Mouse (Mus musculus): ENCODE results near the gene Pln. TPM values are rescaled to one million over a fixed set of nuclear protein-coding genes. Genes with fewer than 3 reads are reported as not detected.

Pln gene
- polyA plus RNA-seq, 1 experiment = 2.8 TPM

DNA sequence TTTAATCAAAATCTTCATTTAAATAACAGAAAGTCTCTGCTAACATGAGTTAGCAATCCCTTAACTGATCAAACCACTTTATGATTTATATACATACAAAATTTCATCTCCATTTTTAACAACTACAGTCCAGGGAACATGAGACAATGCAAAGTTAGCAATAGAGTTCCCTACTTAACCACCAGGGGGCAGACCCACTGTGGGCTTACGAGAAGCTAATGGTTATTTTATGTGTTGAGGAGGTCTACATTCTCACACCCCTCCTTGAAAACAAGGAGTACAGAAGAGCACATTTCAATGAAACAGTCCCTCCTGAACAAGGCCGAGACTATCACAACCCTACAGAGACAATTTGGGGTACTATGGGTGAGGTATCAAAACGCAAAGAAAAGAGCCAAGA, 9.0 kb downstream of the Pln start:
- 55% methylated on average over 3 of the region's 3 CpGs for WGBS
- H3K27ac ChIP-seq (ENCODE audit: insufficient read depth, low read length) = no peak overlapping the region
- H3K4me3 ChIP-seq (replicated peaks; ENCODE audit: insufficient read depth, low read depth, low read length) = no peak overlapping the region
- peak; percentile 30 to 33 for DNase-seq
- no peaks in the 10 kb centered on the region for H3K27me3 ChIP-seq (ENCODE audit: control insufficient read depth, insufficient read depth, low read length)
- peaks cover 6% of the 10 kb centered on the region for H3K4me1 ChIP-seq (ENCODE audit: control insufficient read depth, insufficient read depth, low read length)
- TF ChIP-seq CTCF (IDR thresholded peaks at IDR 0.05; ENCODE audit: borderline replicate concordance, insufficient read depth, low read depth, low read length) (peak; percentile 35; the same call in 1 of the 2 replicates), POLR2A (IDR thresholded peaks at IDR 0.05; ENCODE audit: borderline replicate concordance, insufficient read depth, low read length) (no peak)

DNA sequence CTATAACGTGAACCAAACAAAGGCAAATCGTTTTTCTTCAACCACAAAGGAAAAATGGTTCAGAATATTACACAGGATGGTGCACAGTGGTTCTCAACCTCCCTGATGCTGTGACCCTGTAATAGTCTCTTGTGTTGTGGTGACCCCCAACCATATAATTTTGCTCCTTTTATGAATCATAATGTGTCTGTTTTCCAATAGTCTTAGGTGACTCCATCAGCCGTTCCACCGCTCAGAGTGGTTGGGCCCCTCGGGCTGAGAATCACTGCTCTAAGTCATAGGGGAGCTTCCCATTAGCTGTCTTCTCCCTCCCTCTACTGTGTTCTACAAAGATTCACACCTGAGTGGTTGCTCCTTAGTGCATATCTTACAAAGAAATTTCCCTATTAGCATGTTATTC, 9.4 kb downstream of the Pln start:
- TF ChIP-seq POLR2A (IDR thresholded peaks at IDR 0.05; ENCODE audit: borderline replicate concordance, insufficient read depth, low read length) (no peak), CTCF (IDR thresholded peaks at IDR 0.05; ENCODE audit: borderline replicate concordance, insufficient read depth, low read depth, low read length) (no peak)
- peaks cover 6% of the 10 kb centered on the region for H3K4me1 ChIP-seq (ENCODE audit: control insufficient read depth, insufficient read depth, low read length)
- H3K27ac ChIP-seq (ENCODE audit: insufficient read depth, low read length) = no peak overlapping the region
- H3K4me3 ChIP-seq (replicated peaks; ENCODE audit: insufficient read depth, low read depth, low read length) = no peak overlapping the region
- no peaks in the 10 kb centered on the region for H3K27me3 ChIP-seq (ENCODE audit: control insufficient read depth, insufficient read depth, low read length)
- WGBS = 82% methylated on average over 5 of the region's 5 CpGs
- no peak for DNase-seq

DNA sequence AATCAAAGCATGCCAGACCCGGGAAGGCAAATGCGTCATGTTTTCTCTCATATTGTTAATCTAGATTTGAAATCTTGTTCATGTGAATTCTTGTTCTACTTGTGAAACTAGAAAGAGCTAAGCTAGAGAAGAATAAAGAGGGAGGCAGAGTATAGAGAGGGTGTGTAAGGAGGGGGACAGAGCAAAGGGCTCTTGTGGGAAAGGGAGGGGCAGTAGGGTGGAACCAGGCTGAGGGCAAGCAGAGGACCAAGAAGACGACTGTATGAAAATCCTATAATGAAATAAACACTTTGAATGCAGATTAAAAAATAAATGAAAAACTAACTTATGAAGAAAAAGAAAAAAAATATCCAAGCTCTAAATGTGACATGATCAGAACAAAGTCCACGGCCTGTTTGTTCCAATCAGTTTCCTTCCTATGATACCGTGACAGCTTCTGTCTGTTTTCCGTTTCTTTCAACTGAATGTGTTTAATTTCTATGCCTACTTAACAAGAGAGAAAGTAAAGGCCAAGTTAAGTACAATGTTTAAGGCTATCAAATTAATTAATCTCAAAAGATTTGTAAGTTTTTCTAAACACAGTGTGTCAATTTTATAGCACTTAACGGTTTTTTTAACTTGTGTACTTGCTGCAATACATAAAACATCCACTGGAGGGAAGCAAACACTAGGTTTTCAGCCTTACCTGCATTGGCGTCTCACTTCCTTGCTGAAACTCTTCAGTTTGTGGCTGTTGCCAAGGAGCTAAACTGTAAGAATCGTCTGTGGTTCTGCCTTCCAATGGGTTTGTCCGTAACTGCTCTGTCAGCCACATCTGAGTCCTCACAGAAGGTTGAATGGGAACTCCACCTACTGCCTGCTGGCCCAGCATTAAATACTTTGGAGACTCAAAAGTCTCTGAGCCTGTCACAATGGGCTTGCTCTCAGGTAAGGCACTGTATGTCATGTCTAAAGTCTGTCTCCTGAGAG, 10.6 kb downstream of the Pln start:
- no peak overlapping the region for H3K27ac ChIP-seq (ENCODE audit: insufficient read depth, low read length)
- peak; percentile 64 for TF ChIP-seq CTCF (IDR thresholded peaks at IDR 0.05; ENCODE audit: borderline replicate concordance, insufficient read depth, low read depth, low read length)
- no peak for TF ChIP-seq POLR2A (IDR thresholded peaks at IDR 0.05; ENCODE audit: borderline replicate concordance, insufficient read depth, low read length)
- DNase-seq = peak; percentile 47 to 59
- 55% methylated on average over 10 of the region's 10 CpGs for WGBS
- H3K27me3 ChIP-seq (ENCODE audit: control insufficient read depth, insufficient read depth, low read length) = no peaks in the 10 kb centered on the region
- no peak overlapping the region for H3K4me3 ChIP-seq (replicated peaks; ENCODE audit: insufficient read depth, low read depth, low read length)
- peaks cover 6% of the 10 kb centered on the region for H3K4me1 ChIP-seq (ENCODE audit: control insufficient read depth, insufficient read depth, low read length)

DNA sequence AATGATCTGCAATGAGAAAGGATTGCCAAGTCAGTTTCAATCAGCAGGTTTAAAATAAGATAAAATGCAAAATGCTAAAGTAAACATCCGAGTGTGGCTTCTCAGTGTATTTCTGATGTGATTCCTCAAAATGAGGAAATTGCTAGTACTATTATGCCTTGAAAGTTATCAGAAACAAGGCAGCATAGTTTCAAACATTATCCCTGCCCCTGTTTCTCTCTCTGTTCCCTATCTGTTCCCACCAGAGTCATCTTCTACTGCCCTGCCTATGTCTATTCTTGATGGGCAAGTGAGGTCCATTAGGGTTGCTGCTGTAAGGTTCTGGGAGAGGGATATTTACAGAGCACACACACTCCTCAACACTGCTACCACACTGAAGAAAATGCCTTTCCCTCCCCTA, 11.8 kb downstream of the Pln start:
- peaks cover 3% of the 10 kb centered on the region for H3K4me1 ChIP-seq (ENCODE audit: control insufficient read depth, insufficient read depth, low read length)
- TF ChIP-seq CTCF (IDR thresholded peaks at IDR 0.05; ENCODE audit: borderline replicate concordance, insufficient read depth, low read depth, low read length) = no peak
- no peak for TF ChIP-seq POLR2A (IDR thresholded peaks at IDR 0.05; ENCODE audit: borderline replicate concordance, insufficient read depth, low read length)
- no peak overlapping the region for H3K27ac ChIP-seq (ENCODE audit: insufficient read depth, low read length)
- no peaks in the 10 kb centered on the region for H3K27me3 ChIP-seq (ENCODE audit: control insufficient read depth, insufficient read depth, low read length)
- H3K4me3 ChIP-seq (replicated peaks; ENCODE audit: insufficient read depth, low read depth, low read length) = no peak overlapping the region
- WGBS = 85% methylated on average over 1 of the region's 1 CpGs
- DNase-seq = no peak

DNA sequence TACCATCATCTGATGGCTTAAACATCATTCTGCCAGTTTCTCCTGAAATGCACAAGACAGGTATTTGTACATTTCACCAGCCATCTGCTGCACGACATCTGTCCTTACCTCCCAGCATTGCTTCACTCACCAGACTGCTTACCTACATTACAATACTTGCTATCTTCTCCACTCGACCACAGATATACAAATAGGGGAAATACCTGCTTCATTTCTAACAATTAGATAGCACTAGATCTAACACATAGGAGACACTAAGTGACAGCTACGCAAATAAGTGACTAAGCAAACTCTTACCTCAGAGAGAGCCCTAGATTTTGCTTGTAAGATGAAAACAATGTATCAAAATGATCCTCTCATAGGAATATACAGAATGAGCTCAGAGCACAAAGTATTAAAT, 16.2 kb downstream of the Pln start:
- Histone ChIP-seq H3K4me3 (replicated peaks; ENCODE audit: insufficient read depth, low read depth, low read length) (no peak overlapping the region), H3K27ac (ENCODE audit: insufficient read depth, low read length) (no peak overlapping the region), H3K27me3 (ENCODE audit: control insufficient read depth, insufficient read depth, low read length) (no peaks in the 10 kb centered on the region), H3K4me1 (ENCODE audit: control insufficient read depth, insufficient read depth, low read length) (peaks cover 3% of the 10 kb centered on the region)
- no peak for DNase-seq
- 50% methylated on average over 3 of the region's 3 CpGs for WGBS
- TF ChIP-seq CTCF (IDR thresholded peaks at IDR 0.05; ENCODE audit: borderline replicate concordance, insufficient read depth, low read depth, low read length) = no peak
- no peak for TF ChIP-seq POLR2A (IDR thresholded peaks at IDR 0.05; ENCODE audit: borderline replicate concordance, insufficient read depth, low read length)

DNA sequence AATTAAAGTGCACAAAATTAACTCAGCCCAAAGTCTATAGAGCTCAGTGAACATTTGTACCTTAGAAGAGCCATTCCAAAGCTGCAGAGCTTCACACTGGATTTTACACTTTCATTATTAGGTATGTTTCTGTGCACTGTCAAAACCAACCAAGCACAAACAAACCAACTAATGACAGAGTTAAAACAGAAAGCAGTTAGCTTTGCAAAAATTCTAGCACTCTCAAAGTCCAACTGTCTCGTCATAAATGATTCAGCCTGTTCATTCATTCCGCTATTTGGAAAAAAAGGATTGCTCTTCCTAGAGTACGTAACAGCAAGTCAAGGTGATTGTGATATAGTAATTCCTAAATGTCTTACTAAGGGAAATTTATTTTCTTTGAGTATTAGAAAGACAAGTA, 21.5 kb downstream of the Pln start:
- no peak overlapping the region for H3K27ac ChIP-seq (ENCODE audit: insufficient read depth, low read length)
- 85% methylated on average over 3 of the region's 3 CpGs for WGBS
- no peaks in the 10 kb centered on the region for H3K4me1 ChIP-seq (ENCODE audit: control insufficient read depth, insufficient read depth, low read length)
- DNase-seq = no peak
- no peaks in the 10 kb centered on the region for H3K27me3 ChIP-seq (ENCODE audit: control insufficient read depth, insufficient read depth, low read length)
- no peak overlapping the region for H3K4me3 ChIP-seq (replicated peaks; ENCODE audit: insufficient read depth, low read depth, low read length)
- no peak for TF ChIP-seq POLR2A (IDR thresholded peaks at IDR 0.05; ENCODE audit: borderline replicate concordance, insufficient read depth, low read length)
- TF ChIP-seq CTCF (IDR thresholded peaks at IDR 0.05; ENCODE audit: borderline replicate concordance, insufficient read depth, low read depth, low read length) = no peak

DNA sequence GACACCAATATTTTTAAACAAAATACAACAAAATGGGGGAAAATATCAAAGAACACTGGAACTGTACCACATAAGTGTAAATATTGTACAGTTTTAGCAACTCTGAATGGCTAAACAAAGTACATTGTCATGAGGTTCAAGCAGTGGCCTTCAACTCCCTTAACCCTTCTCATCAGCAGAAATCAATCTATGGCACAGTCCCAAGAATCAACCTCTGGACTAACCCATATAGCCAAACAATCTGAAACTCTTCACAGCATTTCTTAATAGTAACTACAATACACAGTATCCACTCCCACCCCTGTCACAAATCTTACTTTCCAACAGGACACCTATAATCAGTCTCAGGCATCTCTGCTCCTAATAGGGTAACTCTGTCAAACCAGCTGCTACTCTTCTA, 26.8 kb downstream of the Pln start:
- DNase-seq = no peak
- no peak for TF ChIP-seq CTCF (IDR thresholded peaks at IDR 0.05; ENCODE audit: borderline replicate concordance, insufficient read depth, low read depth, low read length)
- Histone ChIP-seq H3K4me3 (replicated peaks; ENCODE audit: insufficient read depth, low read depth, low read length) (no peak overlapping the region), H3K27me3 (ENCODE audit: control insufficient read depth, insufficient read depth, low read length) (no peaks in the 10 kb centered on the region), H3K27ac (ENCODE audit: insufficient read depth, low read length) (no peak overlapping the region), H3K4me1 (ENCODE audit: control insufficient read depth, insufficient read depth, low read length) (no peaks in the 10 kb centered on the region)

DNA sequence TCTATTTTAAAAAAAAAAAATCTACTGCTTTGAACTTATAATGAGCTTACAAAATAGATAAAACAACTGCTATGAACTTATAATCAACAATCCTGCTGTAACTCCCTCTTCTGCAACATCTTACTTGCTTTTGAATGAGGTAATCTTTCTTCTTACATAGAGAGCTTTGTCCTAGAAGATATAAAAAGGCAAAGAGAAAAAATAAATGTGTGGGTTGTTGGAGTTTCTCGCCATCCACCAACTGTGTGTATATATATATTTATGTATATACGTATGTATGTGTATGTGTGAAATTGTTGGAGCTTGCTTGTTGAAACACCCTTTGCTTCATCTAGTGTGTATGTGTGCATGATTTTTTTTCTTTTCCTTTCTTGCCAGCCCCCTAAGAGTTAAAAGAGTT, 29.8 kb downstream of the Pln start:
- H3K4me3 ChIP-seq (replicated peaks; ENCODE audit: insufficient read depth, low read depth, low read length) = no peak overlapping the region
- no peaks in the 10 kb centered on the region for H3K27me3 ChIP-seq (ENCODE audit: control insufficient read depth, insufficient read depth, low read length)
- TF ChIP-seq POLR2A (IDR thresholded peaks at IDR 0.05; ENCODE audit: borderline replicate concordance, insufficient read depth, low read length) (no peak), CTCF (IDR thresholded peaks at IDR 0.05; ENCODE audit: borderline replicate concordance, insufficient read depth, low read depth, low read length) (no peak)
- no peak for DNase-seq
- no peak overlapping the region for H3K27ac ChIP-seq (ENCODE audit: insufficient read depth, low read length)
- WGBS = 97% methylated on average over 2 of the region's 2 CpGs
- no peaks in the 10 kb centered on the region for H3K4me1 ChIP-seq (ENCODE audit: control insufficient read depth, insufficient read depth, low read length)

All from cerebellum, adult 2 months (tissue).